Mouse (Mus musculus) c-Kit-negative CD71-positive TER-119-positive erythroid progenitor cells, embryonic 14.5 days (primary cell): ENCODE measurements at regions not wholly inside any gene's neighbourhood (a gene's known extent, or its start where the extent isn't known, plus 50 kb on each side); places are given as distances from the start of the nearest gene placed in this dataset.

Experiments used
- DNase-seq: peaks from one replicate; pipeline ENCODE4 v3.0.0-alpha.2; 2013; ENCODE audit warnings: low read depth, low spot score

- no peak for DNase-seq
These were observed 73.1 kb downstream of the Rps15a start for GRCm38 (mm10) chr7:118042914-118043313.

GRCm38 (mm10) chr7:118039862-118040261, 76.1 kb downstream of the Rps15a start:
- DNase-seq, result no peak

- DNase-seq, result no peak
These were observed 78.9 kb downstream of the Rps15a start for GRCm38 (mm10) chr7:118037062-118037461.

- no peak for DNase-seq
These were observed 89.9 kb downstream of the Rps15a start for GRCm38 (mm10) chr7:118026106-118026526.

- DNase-seq, result no peak
These were observed 111.4 kb downstream of the Rps15a start for GRCm38 (mm10) chr7:118004620-118005019.

- no peak for DNase-seq
These were observed 114.1 kb downstream of the Rps15a start for GRCm38 (mm10) chr7:118001881-118002280.

GRCm38 (mm10) chr7:118001121-118001520, 114.9 kb downstream of the Rps15a start:
- no peak for DNase-seq

- no peak for DNase-seq
These were observed 133.8 kb downstream of the Rps15a start for GRCm38 (mm10) chr7:117982177-117982576.

GRCm38 (mm10) chr7:117971176-117971575, 144.8 kb downstream of the Rps15a start:
- DNase-seq, result no peak

GRCm38 (mm10) chr7:117943435-117943834, 172.6 kb downstream of the Rps15a start:
- DNase-seq, result no peak

GRCm38 (mm10) chr7:117939618-117940017, 176.4 kb downstream of the Rps15a start:
- DNase-seq, result no peak

GRCm38 (mm10) chr7:117934908-117935307, 181.1 kb downstream of the Rps15a start:
- no peak for DNase-seq

GRCm38 (mm10) chr7:117931234-117931895, 184.6 kb downstream of the Rps15a start:
- DNase-seq, result no peak

GRCm38 (mm10) chr7:117930392-117930791, 185.6 kb downstream of the Rps15a start:
- DNase-seq, result no peak

- DNase-seq, result no peak
These were observed 189.6 kb downstream of the Rps15a start for GRCm38 (mm10) chr7:117926396-117926795.

GRCm38 (mm10) chr7:117922270-117922669, 193.7 kb downstream of the Rps15a start:
- DNase-seq, result no peak

GRCm38 (mm10) chr7:117918206-117918995, 197.6 kb downstream of the Rps15a start:
- no peak for DNase-seq

- no peak for DNase-seq
These were observed 199.1 kb downstream of the Rps15a start for GRCm38 (mm10) chr7:117916915-117917314.

- DNase-seq, result no peak
These were observed 203.5 kb downstream of the Rps15a start for GRCm38 (mm10) chr7:117912453-117912852.

- no peak for DNase-seq
These were observed 204.9 kb downstream of the Rps15a start for GRCm38 (mm10) chr7:117911062-117911461.

GRCm38 (mm10) chr7:117896528-117896927, 219.5 kb downstream of the Rps15a start:
- DNase-seq, result no peak

- no peak for DNase-seq
These were observed 228.7 kb downstream of the Rps15a start for GRCm38 (mm10) chr7:117887288-117887687.

- DNase-seq, result no peak
These were observed 233.2 kb downstream of the Rps15a start for GRCm38 (mm10) chr7:117882803-117883202.
